Mouse (Mus musculus): ENCODE data around the gene Arpp19. TPM values are rescaled to one million over a fixed set of nuclear protein-coding genes. Genes with fewer than 3 reads are reported as not detected.
A peak's percentile ranks its signal among the peaks of the same experiment; 100 is the strongest.

The Arpp19 gene
- polyA plus RNA-seq, 1 experiment from 2014 or later, result 254 TPM

DNA sequence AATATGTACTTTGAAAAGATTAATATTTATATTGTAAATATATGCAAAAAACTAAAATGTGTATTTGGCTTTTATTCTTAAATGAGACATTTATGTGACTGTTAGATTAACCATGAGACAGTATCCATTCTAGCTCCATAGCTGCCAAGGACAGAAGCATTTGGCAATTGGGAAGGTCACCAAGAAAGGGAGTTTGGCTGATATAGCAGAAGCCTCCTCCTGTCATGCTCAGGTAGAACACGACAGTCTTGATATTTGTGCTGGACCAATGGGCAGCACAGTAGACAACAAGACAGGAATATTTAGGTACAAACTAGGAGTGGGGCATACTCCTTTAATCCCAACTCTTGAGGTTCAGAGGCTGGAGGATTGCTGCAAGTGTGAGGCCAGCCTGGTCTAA is 5.0 kb upstream of the Arpp19 start:
- Histone ChIP-seq H3K9me3 (ENCODE audit: low read length) (no peaks in the 10 kb centered on the region), H3K4me3 (ENCODE audit: low read depth, low read length) (no peak overlapping the region), H3K36me3 (ENCODE audit: insufficient read depth, low read length) (0 out of 2 replicates have a peak, but pooled peaks cover 4% of the 10 kb centered on the region), H3K27me3 (replicated peaks; ENCODE audit: insufficient read depth, low read length) (no peaks in the 10 kb centered on the region), H3K4me2 (replicated peaks; ENCODE audit: low read depth, low read length) (no peak overlapping the region), H3K9ac (replicated peaks; ENCODE audit: low read depth) (no peak overlapping the region), H3K27ac (ENCODE audit: low read length) (no peak overlapping the region), H3K4me1 (ENCODE audit: insufficient read depth, low read depth, low read length) (no peaks in the 10 kb centered on the region)
- ATAC-seq, result no peak
- WGBS, result 88% methylated on average over 1 of the region's 1 CpGs
- DNase-seq (ENCODE audit: low spot score), result no peak
- TF ChIP-seq CTCF (IDR thresholded peaks at IDR 0.05) (no peak), EP300 (IDR thresholded peaks at IDR 0.05) (no peak)

DNA sequence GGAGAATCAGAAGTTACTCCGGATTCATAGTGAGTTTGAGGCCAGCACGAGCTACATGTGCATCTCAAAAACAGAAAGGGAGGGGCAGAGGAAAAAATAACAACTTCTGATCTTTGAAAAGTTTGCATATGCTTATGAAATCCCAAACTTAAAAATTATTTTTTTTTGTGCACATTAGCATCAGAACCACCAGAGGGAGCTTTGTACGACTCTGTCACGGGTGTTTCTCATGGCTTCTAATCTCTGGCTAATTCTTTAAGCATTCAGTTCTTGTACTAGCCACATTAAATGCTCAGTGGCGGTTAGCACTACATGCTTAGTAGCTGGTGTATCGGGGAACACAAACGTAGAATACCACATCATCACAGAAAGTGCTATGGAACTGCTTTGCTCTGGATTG is 4.3 kb upstream of the Arpp19 start:
- H3K36me3 ChIP-seq (ENCODE audit: insufficient read depth, low read length), result 0 out of 2 replicates have a peak, but pooled peaks cover 4% of the 10 kb centered on the region
- H3K27ac ChIP-seq (ENCODE audit: low read length), result no peak overlapping the region
- 49% methylated on average over 7 of the region's 7 CpGs for WGBS
- DNase-seq (ENCODE audit: low spot score) (peak; percentile 34), ATAC-seq (no peak)
- no peak overlapping the region for H3K9ac ChIP-seq (replicated peaks; ENCODE audit: low read depth)
- H3K4me3 ChIP-seq (ENCODE audit: low read depth, low read length), result no peak overlapping the region
- H3K4me1 ChIP-seq (ENCODE audit: insufficient read depth, low read depth, low read length), result no peaks in the 10 kb centered on the region
- H3K4me2 ChIP-seq (replicated peaks; ENCODE audit: low read depth, low read length), result no peak overlapping the region
- no peaks in the 10 kb centered on the region for H3K27me3 ChIP-seq (replicated peaks; ENCODE audit: insufficient read depth, low read length)
- TF ChIP-seq CTCF (IDR thresholded peaks at IDR 0.05), result peak; percentile 63
- no peak for TF ChIP-seq EP300 (IDR thresholded peaks at IDR 0.05)
- no peaks in the 10 kb centered on the region for H3K9me3 ChIP-seq (ENCODE audit: low read length)

DNA sequence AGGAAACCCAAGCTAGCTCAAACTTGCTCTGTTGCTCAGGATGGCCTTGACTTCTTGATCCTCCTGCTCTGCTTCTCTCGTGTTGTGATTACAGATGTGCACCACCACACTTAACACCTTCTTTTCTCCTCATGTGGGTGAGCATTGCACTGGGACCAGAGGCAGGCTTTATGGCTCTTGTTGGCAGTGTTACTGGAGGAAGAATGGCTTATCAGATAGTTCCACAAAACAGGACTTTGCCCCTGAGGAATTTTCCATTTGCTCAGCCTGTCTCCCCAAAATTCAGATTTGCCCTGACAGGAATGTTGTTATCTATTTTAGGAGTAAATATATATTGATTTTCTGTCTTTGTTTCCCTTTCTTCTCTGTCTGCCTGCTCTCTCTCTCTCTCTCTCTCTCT is 2.7 kb upstream of the Arpp19 start:
- Histone ChIP-seq H3K36me3 (ENCODE audit: insufficient read depth, low read length) (0 out of 2 replicates have a peak, but pooled peaks cover 1% of the 10 kb centered on the region), H3K4me3 (ENCODE audit: low read depth, low read length) (no peak overlapping the region), H3K27ac (ENCODE audit: low read length) (no peak overlapping the region), H3K9me3 (ENCODE audit: low read length) (no peaks in the 10 kb centered on the region), H3K4me2 (replicated peaks; ENCODE audit: low read depth, low read length) (no peak overlapping the region), H3K4me1 (ENCODE audit: insufficient read depth, low read depth, low read length) (no peaks in the 10 kb centered on the region), H3K9ac (replicated peaks; ENCODE audit: low read depth) (no peak overlapping the region), H3K27me3 (replicated peaks; ENCODE audit: insufficient read depth, low read length) (no peaks in the 10 kb centered on the region)
- TF ChIP-seq CTCF (IDR thresholded peaks at IDR 0.05) (no peak), EP300 (IDR thresholded peaks at IDR 0.05) (no peak)
- WGBS, result 21% methylated on average over 1 of the region's 1 CpGs
- no peak for DNase-seq (ENCODE audit: low spot score)
- ATAC-seq, result no peak

DNA sequence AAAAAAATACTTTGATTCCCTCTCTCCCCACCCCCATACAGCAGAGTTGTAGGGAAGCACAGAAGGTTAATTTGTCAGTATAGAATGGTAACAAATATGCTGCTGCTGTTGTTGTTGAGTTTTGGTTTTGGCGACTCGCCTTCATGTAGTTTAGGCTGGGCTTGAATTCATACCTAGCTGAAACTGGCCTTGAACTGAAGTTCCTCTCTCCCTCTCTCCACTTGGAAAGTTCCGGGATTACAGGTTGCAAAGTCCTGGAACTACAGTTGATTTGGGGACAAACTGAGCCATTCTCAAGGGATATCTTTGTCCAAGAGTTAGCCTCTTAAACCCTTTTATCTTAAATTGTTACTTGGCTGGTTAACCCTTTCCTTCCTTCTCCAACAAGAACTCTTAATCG is 1.5 kb upstream of the Arpp19 start:
- no peaks in the 10 kb centered on the region for H3K27me3 ChIP-seq (replicated peaks; ENCODE audit: insufficient read depth, low read length)
- H3K4me1 ChIP-seq (ENCODE audit: insufficient read depth, low read depth, low read length), result no peaks in the 10 kb centered on the region
- ATAC-seq (no peak), DNase-seq (ENCODE audit: low spot score) (no peak)
- no peak overlapping the region for H3K9ac ChIP-seq (replicated peaks; ENCODE audit: low read depth)
- no peaks in the 10 kb centered on the region for H3K9me3 ChIP-seq (ENCODE audit: low read length)
- no peaks in the 10 kb centered on the region for H3K36me3 ChIP-seq (ENCODE audit: insufficient read depth, low read length)
- WGBS, result 57% methylated on average over 4 of the region's 4 CpGs
- TF ChIP-seq EP300 (IDR thresholded peaks at IDR 0.05) (no peak), CTCF (IDR thresholded peaks at IDR 0.05) (no peak)
- no peak overlapping the region for H3K4me2 ChIP-seq (replicated peaks; ENCODE audit: low read depth, low read length)
- H3K4me3 ChIP-seq (ENCODE audit: low read depth, low read length), result no peak overlapping the region
- no peak overlapping the region for H3K27ac ChIP-seq (ENCODE audit: low read length)

DNA sequence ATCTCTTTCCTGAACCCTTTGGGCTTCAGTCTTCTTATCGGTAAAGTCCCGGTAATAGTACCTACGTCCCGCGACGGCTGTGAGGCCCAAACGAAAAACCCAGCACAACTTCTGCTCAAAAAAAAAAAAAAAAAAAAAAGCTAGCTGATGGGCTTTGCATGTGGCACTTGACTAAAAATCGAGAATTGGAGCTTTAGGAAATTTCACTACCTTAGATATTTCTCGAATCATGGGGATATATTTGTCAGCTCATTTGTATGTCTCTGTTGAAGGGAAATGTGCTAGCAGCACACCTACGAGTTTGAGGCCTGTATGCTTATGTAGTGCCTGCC is 909 bp downstream of the Arpp19 start:
- Histone ChIP-seq H3K9ac (replicated peaks; ENCODE audit: low read depth) (peak overlapping the region; percentile 87), H3K27me3 (replicated peaks; ENCODE audit: insufficient read depth, low read length) (no peaks in the 10 kb centered on the region), H3K36me3 (ENCODE audit: insufficient read depth, low read length) (no peaks in the 10 kb centered on the region; the same call in 1 of the 2 replicates), H3K9me3 (ENCODE audit: low read length) (no peaks in the 10 kb centered on the region), H3K27ac (ENCODE audit: low read length) (0 out of 2 replicates have a peak overlapping the region, but pooled peaks have one; percentile 84), H3K4me1 (ENCODE audit: insufficient read depth, low read depth, low read length) (no peaks in the 10 kb centered on the region), H3K4me2 (replicated peaks; ENCODE audit: low read depth, low read length) (peak overlapping the region; percentile 69), H3K4me3 (ENCODE audit: low read depth, low read length) (peak overlapping the region; percentile 95)
- TF ChIP-seq EP300 (IDR thresholded peaks at IDR 0.05) (no peak), CTCF (IDR thresholded peaks at IDR 0.05) (no peak)
- no peak for DNase-seq (ENCODE audit: low spot score)
- no peak for ATAC-seq
- under 1% methylated on average over 10 of the region's 10 CpGs for WGBS

DNA sequence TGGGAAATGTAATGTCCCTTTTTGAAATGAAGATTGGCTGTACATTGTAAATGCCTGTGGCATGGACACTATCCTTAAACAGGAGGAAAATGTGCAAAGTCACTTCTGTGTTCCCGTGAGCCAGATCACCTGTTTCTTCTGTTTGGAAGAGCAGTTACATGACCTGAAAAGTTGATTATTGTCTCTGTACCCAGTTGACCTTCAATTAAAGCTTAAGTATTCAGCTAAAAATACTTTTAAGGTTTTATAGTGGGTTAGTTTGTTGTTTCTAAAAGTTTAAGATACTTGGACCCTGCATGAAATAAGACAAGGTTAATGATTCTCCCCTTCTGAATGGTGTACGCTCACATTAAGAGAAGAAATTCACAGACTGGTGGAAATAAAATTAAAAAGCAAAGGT is 3.2 kb downstream of the Arpp19 start:
- Histone ChIP-seq H3K9me3 (ENCODE audit: low read length) (no peaks in the 10 kb centered on the region), H3K4me1 (ENCODE audit: insufficient read depth, low read depth, low read length) (no peaks in the 10 kb centered on the region), H3K4me2 (replicated peaks; ENCODE audit: low read depth, low read length) (no peak overlapping the region), H3K27ac (ENCODE audit: low read length) (no peak overlapping the region), H3K36me3 (ENCODE audit: insufficient read depth, low read length) (no peaks in the 10 kb centered on the region; the same call in 1 of the 2 replicates), H3K9ac (replicated peaks; ENCODE audit: low read depth) (no peak overlapping the region), H3K27me3 (replicated peaks; ENCODE audit: insufficient read depth, low read length) (no peaks in the 10 kb centered on the region), H3K4me3 (ENCODE audit: low read depth, low read length) (no peak overlapping the region)
- WGBS, result 76% methylated on average over 2 of the region's 2 CpGs
- DNase-seq (ENCODE audit: low spot score) (no peak), ATAC-seq (no peak)
- TF ChIP-seq EP300 (IDR thresholded peaks at IDR 0.05), result no peak
- TF ChIP-seq CTCF (IDR thresholded peaks at IDR 0.05), result no peak
